Mouse (Mus musculus): ENCODE data around the gene Zfp81.
"Not testable (repeated sequence)": the region's sequence is repeated elsewhere in the genome, so short reads cannot be mapped to it uniquely, and the experiment has no call there.

Gene Zfp81

GRCm38 (mm10) chr17:33358411-33359384, at the start of gene Zfp81:
Zfp81 (minus strand) TSS chr17:33358878.
- DNase-seq (ENCODE audit: low spot score): peak; percentile 89

GRCm38 (mm10) chr17:33394182-33395034, 35.7 kb upstream of the Zfp81 start, which contains the start of gene Zfp101:
Zfp101 (minus strand) TSS chr17:33394641.
- peak; percentile 95 for DNase-seq (ENCODE audit: low spot score)

GRCm38 (mm10) chr17:33392271-33392670, 33.6 kb upstream of the Zfp81 start:
- no peak for DNase-seq (ENCODE audit: low spot score)

GRCm38 (mm10) chr17:33385705-33386104, 27.0 kb upstream of the Zfp81 start:
- DNase-seq (ENCODE audit: low spot score): no peak

DNA sequence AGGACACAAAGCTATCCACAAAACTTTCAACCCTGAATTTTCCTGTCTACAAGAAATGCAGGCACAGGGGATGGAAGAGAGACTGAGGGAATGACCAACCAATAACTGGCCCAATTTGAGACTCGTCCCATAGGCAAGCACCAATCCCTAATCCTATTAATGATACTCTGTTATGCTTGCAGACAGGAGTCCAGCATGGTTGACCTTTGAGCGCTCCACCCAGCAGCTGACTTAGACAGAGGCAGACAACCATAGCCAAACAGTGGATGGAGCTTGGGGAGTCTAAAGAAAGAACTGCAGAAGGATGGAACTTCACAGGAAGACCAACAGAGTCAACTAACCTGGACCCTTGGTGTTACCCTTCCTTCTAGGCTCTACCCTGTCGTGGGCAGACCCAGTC, 14.1 kb upstream of the Zfp81 start:
- DNase-seq (ENCODE audit: low spot score): no peak

DNA sequence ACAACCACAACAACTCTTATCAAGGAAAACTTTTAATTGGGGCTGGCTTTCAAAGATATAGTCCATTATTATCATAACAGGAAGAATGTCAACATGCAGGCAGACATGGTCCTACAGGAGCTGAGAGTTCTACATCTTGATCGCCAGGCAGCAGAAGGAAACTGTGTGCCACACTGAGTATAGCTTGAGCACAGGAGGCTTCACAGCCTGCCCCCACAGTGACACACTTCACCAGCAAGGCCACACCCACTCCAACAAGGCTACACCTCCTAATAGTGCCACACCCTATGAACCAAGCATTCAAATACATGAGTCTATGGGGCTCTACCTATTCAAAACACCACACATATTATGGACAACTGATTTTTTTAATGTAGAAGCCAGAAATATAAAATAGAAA, 5.7 kb downstream of the Zfp81 start:
- no peak for DNase-seq (ENCODE audit: low spot score)

DNA sequence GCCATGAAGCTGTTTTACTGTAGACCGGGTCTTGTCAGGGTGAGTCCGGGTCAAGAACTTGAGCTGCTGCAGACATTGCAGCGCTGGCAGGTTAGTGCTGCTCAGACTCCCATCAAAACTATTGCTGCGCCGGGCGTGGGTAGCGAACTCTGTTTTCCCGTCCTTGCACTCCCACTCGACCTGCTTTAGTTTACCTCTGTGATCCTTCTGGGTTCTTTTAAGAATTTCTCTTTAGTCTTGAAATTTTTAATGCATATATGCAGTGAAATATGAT, 68.9 kb downstream of the Zfp81 start:
- not testable (repeated sequence) for DNase-seq (ENCODE audit: low spot score)

DNA sequence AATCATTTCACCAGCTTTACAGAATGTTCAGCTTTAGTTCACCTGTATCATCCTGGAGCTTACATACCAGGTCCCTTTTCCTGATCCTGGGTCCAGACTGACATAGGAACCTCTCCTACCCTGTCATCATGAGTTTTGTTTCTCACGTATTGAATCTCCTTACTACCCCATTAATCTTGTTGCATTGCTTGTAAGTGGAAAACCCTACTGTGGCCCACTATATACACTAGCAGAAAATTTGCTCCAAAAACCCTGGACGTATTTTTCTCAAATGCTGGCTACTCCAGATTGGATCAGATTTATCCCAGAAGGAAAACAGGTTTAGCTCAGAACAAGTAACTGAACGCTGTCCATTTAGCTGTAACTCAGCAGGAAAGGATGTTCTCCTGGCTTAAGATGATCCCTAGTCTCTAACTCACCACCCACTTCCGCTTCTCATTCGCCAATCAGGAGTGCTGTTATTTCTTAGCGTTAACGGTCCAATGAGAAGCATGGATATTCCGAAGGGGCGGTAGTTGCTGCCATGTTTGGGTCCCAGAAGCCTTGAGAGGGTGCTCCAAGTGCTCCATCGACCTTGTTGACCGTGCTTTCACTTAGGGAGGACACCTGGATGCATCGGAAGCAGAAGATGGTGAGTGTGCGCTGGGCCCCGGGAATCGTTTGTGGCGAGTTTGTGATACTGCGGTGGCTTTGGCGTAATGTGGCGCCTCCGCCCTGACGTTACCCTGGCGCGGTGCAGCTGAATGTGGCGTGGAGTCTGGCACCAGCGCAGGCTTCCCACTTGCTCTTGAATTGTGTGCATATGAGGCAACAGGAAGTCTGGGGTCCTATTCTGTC, 69.4 kb downstream of the Zfp81 start, which contains the start of gene Zfp955b:
TSS of gene Zfp955b (plus strand) at position 506 of the 837 bp plus-strand sequence.
- not testable (repeated sequence) for DNase-seq (ENCODE audit: low spot score)

All from lung, postnatal 25 days (tissue).